Comparison of ENCODE assay signal across 24 mouse cellular contexts in the genomic region with DNA sequence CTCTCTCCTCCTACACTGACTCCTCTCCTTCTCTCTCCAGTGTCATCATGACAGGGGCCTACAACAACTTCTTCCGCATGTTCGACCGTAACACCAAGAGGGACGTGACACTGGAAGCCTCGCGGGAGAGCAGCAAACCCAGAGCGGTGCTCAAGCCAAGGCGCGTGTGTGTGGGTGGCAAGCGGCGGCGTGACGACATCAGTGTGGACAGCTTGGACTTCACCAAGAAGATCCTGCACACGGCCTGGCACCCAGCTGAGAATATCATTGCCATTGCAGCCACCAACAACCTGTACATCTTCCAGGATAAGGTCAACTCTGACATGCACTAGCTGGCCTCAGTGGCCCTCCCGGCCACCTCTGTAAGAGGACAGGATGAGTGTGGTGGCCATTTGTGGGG. TPM values are rescaled to one million over a fixed set of nuclear protein-coding genes. Genes with fewer than 3 reads are reported as not detected.
DNase-seq lines count a peak whose midpoint lies in the region; ATAC-seq and TF ChIP-seq lines count a peak whose summit lies in the region.
"Had no signal": no experiment of that assay in that cellular context is flagged by ENCODE, and none has a peak within 500 bp of the region (broad histone marks: within the 10 kb centered on the region; RNA-seq: fewer than 3 reads in every experiment).

No protein-coding gene starts in this region.

- H3K4me3 ChIP-seq in left cerebral cortex, adult 2 months: no peak overlapping the region
- H3K4me3 ChIP-seq: forebrain, embryonic 10.5 days; forebrain, embryonic 13.5 days; heart, adult 2 months; heart, embryonic 10.5 days; heart, embryonic 13.5 days; hindbrain, embryonic 13.5 days; intestine, embryonic 15.5 days had no signal

- intact Hi-C loops in left cerebral cortex, adult 2 months (cut with DNase I): no loop called here
- intact Hi-C loops in left cerebral cortex, postnatal 14 days (cut with DNase I): no loop called here

- no peak for TF ChIP-seq CTCF in left cerebral cortex, adult 2 months (IDR thresholded peaks at IDR 0.05)

- H3K27ac ChIP-seq in left cerebral cortex, adult 2 months: 0 out of 2 replicates have a peak overlapping the region, but pooled peaks have one; percentile 4
- H3K27ac ChIP-seq: forebrain, embryonic 10.5 days; forebrain, embryonic 13.5 days; heart, adult 2 months; heart, embryonic 10.5 days; heart, embryonic 13.5 days; hindbrain, embryonic 13.5 days; intestine, embryonic 15.5 days had no signal

- no peak for ATAC-seq in cerebellum, adult (ENCODE audit: insufficient number of reproducible peaks, low FRiP score, low TSS enrichment)
- ATAC-seq: activated CD4-positive, CD25-positive, alpha-beta regulatory T cell, adult 4 months; forebrain, embryonic 13.5 days; forebrain, embryonic 16.5 days; hindbrain, embryonic 16.5 days; intestine, embryonic 15.5 days had no signal

- DNase-seq in cerebellum, adult 18-20 months: peak; percentile 47 to 53
- DNase-seq in cerebellum, postnatal 4 days (ENCODE audit: low spot score in 2 of 2): no peak
- DNase-seq in cerebellum, postnatal 25 days: peak; percentile 41 to 55
- DNase-seq in left cerebral cortex, adult 2 months (ENCODE audit: extremely low spot score in 1 of 2, low spot score in 2 of 2): no peak
- no peak for DNase-seq in left cerebral cortex, postnatal 14 days (ENCODE audit: low spot score in 2 of 2)
- DNase-seq: adrenal gland, postnatal 10 days; adrenal gland, postnatal 36 days; cerebellum, adult 11-12 months; gastrocnemius, postnatal 10 days; gastrocnemius, postnatal 36 days; heart, adult 2 months; heart, postnatal 14 days; heart, postnatal 4 days; kidney, adult 11 months had no signal

RNA-seq across cellular contexts. Expression of gene Wfs1, which starts 36.7 kb away (rescaled TPM):
- 100 to 1,000 TPM; 118 to 155 TPM for total RNA-seq in left cerebral cortex, adult 2 months (2021)
- total RNA-seq in left cerebral cortex, postnatal 14 days (2021): 100 to 1,000 TPM in 1 of 2 experiments, 10 to 100 TPM in 1; 94.8 to 121 TPM

Comparison
In these comparisons a context has a peak if more than half of its experiments do, and no peak if none do; other contexts are left out.
1. DNase-seq: peak in cerebellum, adult 18-20 months (2 of 2) and cerebellum, postnatal 25 days (2 of 2); none in cerebellum, postnatal 4 days (0 of 2), left cerebral cortex, adult 2 months (0 of 2) and left cerebral cortex, postnatal 14 days (0 of 2).